Mouse (Mus musculus) kidney, embryonic 14.5 days (tissue): Measurements from ENCODE around the gene Palld. TPM values are rescaled to one million over a fixed set of nuclear protein-coding genes. Genes with fewer than 3 reads are reported as not detected.

Source experiments
- ATAC-seq: fragments of 200-750 bp; cut with Nextera tagmentation; 2 replicates; pipeline ENCODE4 v1.8.0; 2017; ENCODE audit warnings: moderate number of reproducible peaks, mild to moderate bottlenecking, moderate TSS enrichment, moderate library complexity; ENCODE audit not compliant: low FRiP score, low TSS enrichment
- H3K27ac ChIP-seq: fragments of 300-500 bp; sonication (generic); 2 replicates; pipeline ENCODE4 v1.5.1; 2014; ENCODE audit warnings: low read depth, mild to moderate bottlenecking, low read length, moderate library complexity, mixed read lengths
- H3K27me3 ChIP-seq: fragments of 300-500 bp; sonication (generic); 2 replicates; pipeline ENCODE4 v1.6.1; 2014; ENCODE audit warnings: mild to moderate bottlenecking, low read length; ENCODE audit not compliant: control insufficient read depth, insufficient read depth
- H3K36me3 ChIP-seq: fragments of 300-500 bp; sonication (generic); 2 replicates; pipeline ENCODE4 v1.6.1; 2014; ENCODE audit warnings: low read length, mixed read lengths; ENCODE audit not compliant: control insufficient read depth, insufficient read depth
- H3K4me1 ChIP-seq: fragments of 300-500 bp; sonication (generic); 2 replicates; pipeline ENCODE4 v1.6.1; 2014; ENCODE audit warnings: low read length, mixed read lengths; ENCODE audit not compliant: control insufficient read depth, insufficient read depth
- H3K4me2 ChIP-seq: fragments of 300-500 bp; sonication (generic); replicated peaks from 2 replicates; pipeline ENCODE4 v1.6.1; 2014; ENCODE audit warnings: low read depth, mild to moderate bottlenecking, low read length
- H3K4me3 ChIP-seq: fragments of 300-500 bp; sonication (generic); 2 replicates; pipeline ENCODE4 v1.5.1; 2014; ENCODE audit warnings: mild to moderate bottlenecking, low read length
- H3K9ac ChIP-seq: fragments of 300-500 bp; sonication (generic); 2 replicates; pipeline ENCODE4 v1.6.1; 2014; ENCODE audit warnings: low read depth, mild to moderate bottlenecking, low read length, moderate library complexity
- H3K9me3 ChIP-seq: fragments of 300-500 bp; sonication (generic); 2 replicates; pipeline ENCODE4 v1.6.1; 2016; ENCODE audit warnings: low read length; ENCODE audit not compliant: control insufficient read depth
- WGBS: fragments of 180-500 bp; shearing (Covaris S2); extraction: QIAGEN DNeasy Blood & Tissue Kit; methylation state at CpG from one replicate; pipeline ENCODE4 v1.1.7; 2014; 5-methylcytosine and 5-hydroxymethylcytosine counted together
- polyA plus RNA-seq: library from polyadenylated mRNA; unstranded; fragments of >200 nt; fragmentation: Nextera tagmentation; extraction: Ambion mirVana; gene quantifications from 2 replicates; pipeline ENCODE4 v1.2.1, GENCODE M21; 2014

Gene Palld
- polyA plus RNA-seq, 1 experiment from 2014 or later = 53.1 TPM

DNA sequence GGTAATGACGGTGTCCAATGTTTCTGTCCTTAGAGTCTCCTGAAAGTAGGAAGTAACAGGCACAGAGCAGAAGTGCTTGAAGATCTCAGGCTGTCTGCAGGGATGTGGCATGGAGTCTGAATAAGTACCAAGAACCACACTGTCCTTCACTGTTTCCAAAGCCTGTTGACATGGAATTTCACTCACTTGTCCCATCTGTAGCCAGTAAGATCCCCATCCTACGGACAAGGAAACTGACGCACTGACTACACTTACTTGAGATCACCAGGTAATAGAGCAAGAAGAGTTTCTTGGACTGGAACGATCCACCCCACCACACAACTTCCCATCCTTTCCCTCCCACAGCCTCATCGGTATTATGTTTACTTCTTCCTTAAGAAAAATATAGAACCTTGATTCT lies 128.3 kb downstream of the Palld start:
- WGBS = 64% methylated on average over 5 of the region's 5 CpGs
- H3K27ac ChIP-seq = no peak overlapping the region
- H3K9me3 ChIP-seq = no peaks in the 10 kb centered on the region
- H3K4me1 ChIP-seq = 0 out of 2 replicates have a peak, but pooled peaks cover 4% of the 10 kb centered on the region
- H3K4me3 ChIP-seq = no peak overlapping the region
- no peak for ATAC-seq
- no peaks in the 10 kb centered on the region for H3K36me3 ChIP-seq
- H3K4me2 ChIP-seq = no peak overlapping the region
- no peak overlapping the region for H3K9ac ChIP-seq
- no peaks in the 10 kb centered on the region for H3K27me3 ChIP-seq

DNA sequence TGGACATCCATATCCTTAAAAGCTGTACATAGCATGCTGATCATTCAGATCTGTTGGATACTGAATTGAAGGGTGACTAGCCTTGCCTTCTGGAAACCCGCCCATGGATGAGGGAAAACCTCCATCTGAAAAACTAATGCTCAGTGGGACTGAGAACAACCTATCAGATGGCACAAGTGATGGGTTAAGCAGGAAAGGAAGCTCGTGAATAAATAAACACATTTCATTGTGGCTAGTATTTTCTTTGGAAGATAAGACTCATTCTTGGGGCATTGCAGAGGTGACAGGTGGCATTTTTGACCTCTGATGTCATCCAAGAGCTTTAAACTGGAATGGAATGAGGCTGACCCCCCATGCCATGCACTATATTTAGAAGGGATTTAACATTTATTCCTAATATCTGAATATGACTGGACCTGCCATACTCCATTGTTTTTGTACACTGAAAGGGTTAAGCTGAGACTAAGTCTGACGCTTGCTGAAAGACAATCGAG lies 128.8 kb downstream of the Palld start:
- no peaks in the 10 kb centered on the region for H3K36me3 ChIP-seq
- no peak overlapping the region for H3K4me2 ChIP-seq
- H3K9ac ChIP-seq = no peak overlapping the region
- 0 out of 2 replicates have a peak, but pooled peaks cover 4% of the 10 kb centered on the region for H3K4me1 ChIP-seq
- ATAC-seq = no peak
- H3K9me3 ChIP-seq = no peaks in the 10 kb centered on the region
- H3K4me3 ChIP-seq = no peak overlapping the region
- H3K27me3 ChIP-seq = no peaks in the 10 kb centered on the region
- WGBS = 29% methylated on average over 4 of the region's 4 CpGs
- H3K27ac ChIP-seq = no peak overlapping the region

DNA sequence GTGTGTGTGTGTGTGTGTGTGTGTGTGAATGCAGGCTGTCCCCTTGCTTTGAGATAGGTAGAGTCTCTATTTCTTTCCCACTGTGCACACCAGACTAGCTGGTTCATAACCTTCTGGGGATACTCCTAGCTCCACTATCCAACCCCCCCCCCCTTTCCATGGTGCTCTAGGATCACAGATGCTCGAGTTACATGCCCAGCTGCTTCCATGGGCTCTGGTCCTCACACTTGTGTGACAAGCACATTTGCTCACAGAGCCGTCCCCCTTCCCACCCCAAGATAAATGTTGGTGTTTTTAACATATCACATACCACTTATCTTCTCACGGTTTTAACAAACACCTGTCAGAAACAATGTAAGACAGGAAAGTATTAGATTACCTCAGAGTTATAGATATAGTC lies 131.2 kb downstream of the Palld start:
- no peak overlapping the region for H3K27ac ChIP-seq
- no peaks in the 10 kb centered on the region for H3K36me3 ChIP-seq
- no peak overlapping the region for H3K4me2 ChIP-seq
- ATAC-seq = 0 out of 2 replicates have a peak, but pooled peaks have one; percentile 9
- no peaks in the 10 kb centered on the region for H3K27me3 ChIP-seq
- no peak overlapping the region for H3K4me3 ChIP-seq
- H3K9ac ChIP-seq = no peak overlapping the region
- no peaks in the 10 kb centered on the region for H3K4me1 ChIP-seq
- 34% methylated on average over 3 of the region's 3 CpGs for WGBS
- H3K9me3 ChIP-seq = no peaks in the 10 kb centered on the region

DNA sequence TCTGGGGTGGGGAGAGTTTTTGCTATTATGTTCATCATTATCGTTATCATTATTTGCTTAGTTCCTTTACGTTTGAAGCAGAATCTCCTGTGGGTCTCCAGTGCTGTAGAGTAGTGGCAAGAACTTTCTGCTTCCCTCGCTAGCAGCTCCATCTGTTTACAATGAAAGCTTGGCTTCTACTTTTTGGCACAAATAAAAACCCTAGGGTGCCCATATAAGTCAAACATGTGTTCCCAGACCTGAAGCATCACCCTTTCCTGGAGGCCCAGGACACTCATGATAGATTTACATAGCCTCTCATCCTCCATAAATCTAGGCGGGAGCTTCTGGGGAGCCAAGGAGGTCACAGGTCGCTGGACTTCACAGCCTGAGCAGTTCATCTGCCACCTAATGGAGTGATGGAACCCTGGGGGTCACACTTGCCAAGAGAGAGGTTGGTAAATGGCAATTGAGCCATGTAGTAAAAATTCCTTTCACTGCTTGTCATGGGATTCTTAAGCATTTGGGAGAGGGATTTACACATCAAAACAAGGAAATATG lies 133.1 kb downstream of the Palld start:
- H3K4me1 ChIP-seq = no peaks in the 10 kb centered on the region
- H3K36me3 ChIP-seq = no peaks in the 10 kb centered on the region
- WGBS = 41% methylated on average over 5 of the region's 5 CpGs
- no peaks in the 10 kb centered on the region for H3K27me3 ChIP-seq
- H3K4me2 ChIP-seq = no peak overlapping the region
- ATAC-seq = no peak
- H3K9ac ChIP-seq = no peak overlapping the region
- no peaks in the 10 kb centered on the region for H3K9me3 ChIP-seq
- no peak overlapping the region for H3K27ac ChIP-seq
- H3K4me3 ChIP-seq = no peak overlapping the region

DNA sequence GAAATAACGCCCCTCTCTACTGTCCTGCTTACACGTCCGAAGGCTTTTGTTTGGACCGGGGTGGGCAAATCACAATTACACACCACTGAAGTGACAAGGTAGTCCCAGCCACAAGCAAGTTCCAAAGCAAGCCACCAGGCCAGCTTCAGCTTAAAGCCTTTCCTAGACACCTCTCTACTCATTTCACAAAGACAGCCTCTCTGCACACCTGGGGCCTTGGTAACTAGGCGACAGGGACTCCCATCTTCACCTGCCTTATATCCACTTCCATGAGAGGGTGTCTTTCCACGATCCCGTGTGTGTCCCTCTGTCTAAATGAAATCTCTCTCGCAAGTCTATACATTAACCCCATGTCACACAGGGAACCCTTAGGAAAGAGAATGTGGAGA lies 142.3 kb downstream of the Palld start:
- H3K36me3 ChIP-seq = no peaks in the 10 kb centered on the region
- peak; percentile 1; the same call in 1 of the 2 replicates for ATAC-seq
- H3K4me3 ChIP-seq = peak overlapping the region; percentile 61
- 0 out of 2 replicates have a peak, but pooled peaks cover 6% of the 10 kb centered on the region for H3K27me3 ChIP-seq
- no peak overlapping the region for H3K27ac ChIP-seq
- H3K4me1 ChIP-seq = peaks cover 7% of the 10 kb centered on the region; the same call in 1 of the 2 replicates
- peak overlapping the region; percentile 63 for H3K9ac ChIP-seq
- peak overlapping the region; percentile 71 for H3K4me2 ChIP-seq
- H3K9me3 ChIP-seq = no peaks in the 10 kb centered on the region
- 14% methylated on average over 8 of the region's 8 CpGs for WGBS

DNA sequence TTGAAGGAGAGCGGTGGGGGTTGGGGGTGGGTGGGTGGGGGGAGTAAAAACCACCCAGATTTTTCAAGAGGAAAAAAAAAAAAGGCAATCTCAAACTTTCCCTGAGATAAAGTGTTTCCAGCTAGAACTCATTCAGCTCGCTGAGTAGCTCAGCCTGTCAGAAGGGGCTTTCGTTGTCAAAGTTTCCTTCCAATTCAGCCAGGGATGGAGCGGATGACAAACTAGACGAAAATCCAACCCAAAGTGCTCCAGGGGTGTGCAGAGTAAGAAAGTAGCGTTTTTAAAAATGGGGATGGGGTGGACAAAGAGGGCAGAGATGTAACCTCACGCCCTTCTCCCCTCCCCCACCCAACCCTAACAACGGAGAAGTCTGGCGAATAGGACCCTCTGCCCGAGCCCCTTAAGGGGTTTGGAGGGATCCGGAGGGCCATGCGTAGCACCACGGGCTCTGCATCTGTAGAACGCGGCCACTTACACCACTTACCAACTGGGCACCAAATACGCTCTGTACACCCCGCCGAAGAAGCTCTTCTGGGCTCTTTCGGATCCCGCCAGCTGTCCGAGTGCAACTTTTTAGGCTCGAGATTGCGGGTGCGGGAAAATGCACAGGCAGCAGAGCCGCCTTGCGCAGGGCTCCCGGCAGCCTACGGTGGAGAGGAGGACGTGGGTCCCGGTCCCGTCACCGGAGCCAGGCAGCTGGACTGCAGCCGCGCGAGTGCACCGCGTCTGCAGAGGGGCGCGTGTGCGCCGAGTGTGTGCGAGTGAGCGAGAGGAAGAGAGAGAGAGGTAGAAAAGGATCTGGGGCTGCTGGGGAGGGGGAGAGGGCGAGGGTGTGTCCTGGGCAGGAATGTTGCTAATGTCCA lies 142.9 kb downstream of the Palld start:
- Histone ChIP-seq H3K36me3 (no peaks in the 10 kb centered on the region), H3K9me3 (no peaks in the 10 kb centered on the region), H3K9ac (peak overlapping the region; percentile 63), H3K27ac (peak overlapping the region; percentile 51; the same call in 1 of the 2 replicates), H3K27me3 (0 out of 2 replicates have a peak, but pooled peaks cover 6% of the 10 kb centered on the region), H3K4me1 (peaks cover 7% of the 10 kb centered on the region; the same call in 1 of the 2 replicates), H3K4me3 (peak overlapping the region; percentile 61), H3K4me2 (peak overlapping the region; percentile 71)
- WGBS = under 1% methylated on average over 44 of the region's 44 CpGs
- ATAC-seq = peak; percentile 81

DNA sequence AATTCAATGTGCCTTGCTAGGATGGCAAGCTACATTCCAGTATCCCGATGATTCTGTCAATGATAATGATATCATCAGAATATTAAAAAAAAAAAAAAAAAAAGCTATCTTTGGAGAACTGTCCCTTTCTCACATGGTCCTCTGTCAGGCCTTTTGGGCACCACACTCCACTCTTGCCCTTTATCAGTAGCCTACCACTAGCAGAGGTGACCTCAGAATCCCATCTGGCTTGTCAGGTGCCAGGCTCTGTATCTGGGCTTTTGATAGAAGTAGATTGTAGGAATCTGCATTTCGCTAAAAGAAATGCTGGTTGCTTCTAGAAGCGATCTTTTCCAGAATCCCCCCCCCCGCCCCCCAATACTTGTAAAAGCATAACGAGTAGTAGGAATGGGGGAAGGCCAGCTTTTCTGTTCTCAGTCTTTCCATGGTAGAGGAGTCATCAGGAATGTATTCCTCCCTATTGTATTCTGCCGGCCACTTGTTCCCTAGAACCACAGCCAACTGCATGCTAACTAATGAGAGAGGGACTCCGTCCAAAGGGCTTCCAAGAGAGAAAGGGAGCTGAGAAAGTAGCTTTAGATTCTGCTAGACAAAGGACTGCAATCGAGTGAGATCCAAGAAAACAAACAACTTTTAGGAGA lies 143.7 kb downstream of the Palld start:
- no peak for ATAC-seq
- WGBS = 24% methylated on average over 8 of the region's 8 CpGs
- no peaks in the 10 kb centered on the region for H3K9me3 ChIP-seq
- H3K4me3 ChIP-seq = peak overlapping the region; percentile 61
- 0 out of 2 replicates have a peak, but pooled peaks cover 6% of the 10 kb centered on the region for H3K27me3 ChIP-seq
- H3K4me2 ChIP-seq = peak overlapping the region; percentile 71
- H3K36me3 ChIP-seq = no peaks in the 10 kb centered on the region
- no peak overlapping the region; the same call in 1 of the 2 replicates for H3K9ac ChIP-seq
- no peak overlapping the region for H3K27ac ChIP-seq
- peaks cover 7% of the 10 kb centered on the region; the same call in 1 of the 2 replicates for H3K4me1 ChIP-seq

DNA sequence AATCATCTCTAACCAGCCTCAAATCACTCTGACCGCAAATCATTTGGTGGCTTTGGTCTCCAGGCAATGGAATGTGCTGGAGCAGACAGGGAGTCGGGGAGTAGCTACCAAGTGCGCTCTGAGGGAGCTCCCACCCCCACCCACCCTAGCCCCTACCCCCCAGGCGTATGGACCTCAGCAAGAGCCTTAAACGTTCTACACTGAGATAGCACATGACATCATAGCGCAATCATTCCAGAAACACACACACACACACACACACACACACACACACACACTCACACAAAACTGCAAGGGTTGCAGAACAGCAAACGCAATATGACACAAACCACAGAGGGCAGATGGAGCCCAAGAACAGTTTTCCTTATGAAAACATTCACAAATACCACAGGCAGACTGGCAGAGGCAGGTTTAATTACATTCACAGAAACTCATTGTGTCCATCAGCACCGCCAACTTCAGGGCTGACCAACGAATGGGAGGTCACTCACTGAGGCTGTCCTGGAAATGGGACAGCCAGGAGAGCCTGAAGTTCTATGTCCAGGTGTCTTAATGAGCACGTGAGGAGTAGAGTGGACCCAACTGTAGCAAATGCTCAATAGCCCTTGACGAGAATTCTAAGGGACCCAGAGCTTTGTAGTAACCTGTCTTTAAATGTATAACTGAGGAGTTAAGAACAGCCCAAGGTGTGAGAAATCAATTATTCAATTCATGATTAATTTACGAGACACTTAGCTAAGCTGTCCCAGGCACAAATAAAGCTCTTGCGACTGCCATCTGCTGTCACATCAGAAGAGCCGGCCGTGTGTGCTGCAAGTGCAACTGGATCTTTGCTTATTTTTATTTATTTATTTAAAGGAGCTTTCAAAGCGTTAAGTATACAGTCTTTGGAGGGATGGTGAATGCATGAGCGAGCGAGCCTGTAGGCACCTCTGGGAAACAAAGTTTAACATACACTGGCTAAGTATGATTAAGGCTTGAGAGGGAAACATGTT lies 145.2 kb downstream of the Palld start:
- H3K36me3 ChIP-seq = no peaks in the 10 kb centered on the region
- H3K27me3 ChIP-seq = 0 out of 2 replicates have a peak, but pooled peaks cover 6% of the 10 kb centered on the region
- ATAC-seq = peak; percentile 58
- H3K9ac ChIP-seq = no peak overlapping the region; the same call in 1 of the 2 replicates
- peak overlapping the region; percentile 42; the same call in 1 of the 2 replicates for H3K27ac ChIP-seq
- no peaks in the 10 kb centered on the region for H3K9me3 ChIP-seq
- peak overlapping the region; percentile 71 for H3K4me2 ChIP-seq
- H3K4me3 ChIP-seq = peak overlapping the region; percentile 61
- 11% methylated on average over 18 of the region's 18 CpGs for WGBS
- peaks cover 7% of the 10 kb centered on the region; the same call in 1 of the 2 replicates for H3K4me1 ChIP-seq
